Mouse (Mus musculus) fat pad, adult 2 months (tissue): ENCODE data around the gene Zfp787.
A peak's percentile ranks its signal among the peaks of the same experiment; 100 is the strongest.
"Not testable (repeated sequence)": the region's sequence is repeated elsewhere in the genome, so short reads cannot be mapped to it uniquely, and the experiment has no call there.

Experiments
- DNase-seq: peaks from one replicate; pipeline ENCODE4 v3.0.0-alpha.2; 2011; ENCODE audit warnings: low read depth, low spot score; ENCODE audit errors: extremely low read depth

Gene Zfp787

DNA sequence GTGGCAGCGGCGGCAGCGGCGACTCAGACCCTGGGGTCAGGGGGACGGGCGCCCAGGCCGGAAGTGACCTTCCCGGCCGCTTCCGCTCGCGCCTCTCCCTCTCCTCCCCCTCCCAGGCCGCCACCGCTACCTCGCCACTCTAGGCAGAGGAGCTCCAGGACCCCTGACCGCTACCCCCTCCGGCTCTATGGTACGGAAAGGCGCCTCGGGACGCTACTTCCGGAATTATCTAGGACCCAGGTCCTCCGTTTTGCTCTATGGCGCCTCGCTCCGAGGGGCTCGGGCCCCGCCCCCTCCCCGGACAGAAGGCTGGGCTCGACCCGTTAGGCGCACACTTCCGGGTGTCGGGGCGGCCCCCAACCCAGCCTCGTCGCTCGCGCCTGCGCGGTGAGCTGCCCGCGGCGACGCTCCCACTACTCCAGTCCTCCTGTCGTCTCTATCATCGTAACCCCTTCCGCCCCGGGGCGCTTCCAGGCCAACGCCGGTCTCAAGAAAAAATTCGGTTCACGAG, at the start of gene Zfp787:
TSS of gene Zfp787 (minus strand) at position 97 of the 511 bp plus-strand sequence.
- DNase-seq: no peak

DNA sequence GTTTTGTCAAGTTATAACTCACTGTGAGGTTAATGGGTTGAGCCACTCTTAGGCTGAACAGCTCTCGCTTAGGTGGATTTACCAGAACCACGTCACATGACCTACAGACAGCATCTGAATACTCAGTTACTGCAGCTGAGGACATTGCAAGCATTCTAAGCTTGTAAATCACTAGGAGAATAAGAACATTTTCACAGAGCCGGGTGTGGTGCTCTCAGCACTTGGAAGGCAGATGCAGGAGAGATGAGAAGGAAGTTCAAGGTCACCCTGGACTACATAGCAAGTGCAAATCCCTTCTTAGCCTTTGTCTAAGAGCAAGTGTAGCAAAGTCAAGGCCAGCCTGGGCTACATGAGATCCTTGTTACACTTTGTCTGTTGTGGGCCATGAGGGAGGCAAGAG, 48.4 kb upstream of the Zfp787 start:
- no peak for DNase-seq

DNA sequence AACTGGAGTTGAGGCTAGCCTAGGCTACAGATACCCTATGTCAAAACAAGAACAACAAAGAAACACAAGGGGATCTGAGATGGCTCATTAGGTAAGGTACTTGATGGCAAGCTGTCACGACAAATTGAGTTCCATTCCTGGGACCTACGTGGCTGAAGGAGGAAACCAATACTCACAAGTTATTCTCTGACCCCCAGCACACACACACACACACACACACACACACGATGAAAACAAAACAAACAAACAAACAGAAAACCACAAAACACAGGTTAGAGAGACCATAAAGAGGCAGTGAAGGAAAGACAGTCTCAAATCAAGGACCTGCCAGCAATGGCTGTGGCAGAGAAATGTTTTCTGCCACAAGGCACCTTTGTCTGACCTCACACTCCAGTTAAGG, 41.0 kb upstream of the Zfp787 start, which contains the start of gene Galp:
TSS of gene Galp (plus strand) at position 301 of the 400 bp plus-strand sequence.
- no peak for DNase-seq

DNA sequence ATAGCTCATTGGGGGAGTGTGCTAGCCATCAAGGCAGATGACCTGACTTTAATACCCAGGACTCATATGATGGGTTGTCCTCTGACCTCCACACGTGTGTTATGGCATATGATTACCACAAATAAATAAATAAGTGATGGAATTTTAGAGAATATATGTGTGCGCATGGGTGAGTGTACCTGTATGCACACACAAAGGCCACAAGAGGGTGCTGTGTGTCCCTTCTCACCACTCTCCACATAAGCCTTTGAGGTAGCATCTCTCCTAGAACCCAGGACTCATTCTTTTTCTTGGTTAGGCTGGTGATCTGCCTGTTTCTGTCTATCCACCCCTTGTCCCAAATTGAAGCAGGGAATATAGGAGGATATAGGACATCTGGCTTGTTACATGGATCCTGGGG, 40.0 kb upstream of the Zfp787 start:
- no peak for DNase-seq

DNA sequence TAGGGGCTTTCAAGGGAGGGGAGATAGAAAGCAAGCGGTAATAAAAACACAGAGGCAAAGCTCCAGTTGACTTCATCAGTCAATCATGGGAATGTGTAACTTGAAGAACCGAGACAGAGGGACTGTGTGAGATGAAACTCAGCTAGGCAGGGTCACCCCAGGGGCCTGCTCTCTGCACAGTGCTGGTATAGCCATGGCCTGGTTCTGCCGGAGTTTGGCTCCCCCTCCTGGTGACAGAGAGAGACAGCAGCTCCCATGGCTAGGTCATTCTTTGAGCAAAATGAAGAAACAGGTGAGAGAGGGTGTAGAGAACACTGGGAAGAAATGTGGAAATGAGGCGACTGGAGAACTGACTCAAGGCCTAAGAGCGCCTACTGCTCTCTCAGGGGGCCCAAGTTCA, 38.3 kb upstream of the Zfp787 start:
- no peak for DNase-seq

DNA sequence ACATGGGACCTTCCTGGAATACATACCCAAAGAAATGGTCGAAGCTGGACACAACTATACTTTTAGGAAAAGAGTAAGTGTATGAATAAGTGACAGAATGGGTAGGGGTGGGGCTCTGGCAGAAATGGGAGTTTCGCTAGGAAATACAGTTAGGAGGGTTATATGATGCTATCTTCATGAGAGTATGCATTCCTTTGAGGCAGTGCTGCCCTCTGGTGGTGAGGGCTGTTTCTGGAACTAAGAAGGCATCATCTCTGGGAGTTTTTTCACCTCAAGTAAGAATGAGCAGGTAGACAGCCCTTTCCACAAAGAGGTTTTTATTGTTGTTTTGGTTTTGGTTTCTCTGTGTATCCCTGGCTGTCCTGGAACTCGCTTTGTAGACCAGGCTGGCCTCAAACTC, 35.6 kb upstream of the Zfp787 start:
- DNase-seq: no peak

DNA sequence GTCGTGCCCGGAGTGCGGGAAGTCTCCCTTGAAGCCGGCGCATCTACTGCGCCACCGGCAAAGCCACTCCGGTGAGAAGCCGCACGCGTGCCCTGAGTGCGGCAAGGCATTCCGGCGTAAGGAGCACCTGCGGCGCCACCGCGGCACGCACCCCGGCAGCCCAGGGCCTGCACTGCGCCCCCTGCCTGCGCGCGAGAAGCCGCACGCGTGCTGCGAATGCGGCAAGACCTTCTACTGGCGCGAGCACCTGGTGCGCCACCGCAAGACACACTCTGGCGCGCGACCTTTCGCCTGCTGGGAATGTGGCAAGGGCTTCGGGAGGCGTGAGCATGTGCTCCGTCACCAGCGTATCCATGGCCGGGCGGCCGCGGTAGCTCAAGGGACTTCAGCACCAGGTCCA, 33.7 kb upstream of the Zfp787 start:
- DNase-seq: no peak

DNA sequence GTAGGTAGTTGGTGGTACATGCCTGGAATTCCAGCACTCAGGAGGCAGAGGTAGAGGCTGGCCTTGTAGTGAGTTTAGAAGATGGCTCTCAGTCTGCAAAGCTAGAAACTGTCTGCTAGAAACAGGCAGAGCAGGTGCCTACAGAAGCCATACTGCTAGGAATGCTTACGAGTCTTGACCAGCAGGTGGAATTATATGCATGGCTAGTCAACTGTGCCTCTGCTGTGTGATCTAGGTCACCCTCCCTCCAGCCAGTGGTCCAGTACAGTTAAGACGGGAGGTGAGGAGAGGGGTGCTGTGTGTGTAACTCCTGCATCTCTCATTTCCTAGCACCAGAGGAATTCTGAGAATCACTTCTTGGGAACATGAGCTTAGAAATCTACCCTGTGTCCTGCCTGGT, 31.0 kb upstream of the Zfp787 start:
- no peak for DNase-seq

DNA sequence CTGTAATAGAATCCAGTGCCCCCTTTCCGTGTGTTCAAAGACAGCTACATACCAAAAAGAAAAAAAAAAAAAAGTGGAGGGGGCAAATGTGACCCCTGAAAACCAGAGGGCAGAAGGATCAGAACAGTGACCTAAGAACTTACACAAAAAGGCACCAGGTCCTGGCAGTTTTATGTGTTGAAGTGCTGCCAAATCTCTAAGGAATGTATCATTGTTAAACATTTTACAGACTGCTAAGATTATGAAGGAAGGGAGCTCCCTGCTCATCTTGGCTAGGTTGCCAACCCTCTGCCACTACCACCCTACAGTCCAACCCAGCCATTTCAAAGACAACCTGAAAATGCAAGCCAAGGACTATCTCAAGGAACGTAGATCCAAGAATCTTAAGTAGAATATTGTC, 30.4 kb upstream of the Zfp787 start:
- no peak for DNase-seq

DNA sequence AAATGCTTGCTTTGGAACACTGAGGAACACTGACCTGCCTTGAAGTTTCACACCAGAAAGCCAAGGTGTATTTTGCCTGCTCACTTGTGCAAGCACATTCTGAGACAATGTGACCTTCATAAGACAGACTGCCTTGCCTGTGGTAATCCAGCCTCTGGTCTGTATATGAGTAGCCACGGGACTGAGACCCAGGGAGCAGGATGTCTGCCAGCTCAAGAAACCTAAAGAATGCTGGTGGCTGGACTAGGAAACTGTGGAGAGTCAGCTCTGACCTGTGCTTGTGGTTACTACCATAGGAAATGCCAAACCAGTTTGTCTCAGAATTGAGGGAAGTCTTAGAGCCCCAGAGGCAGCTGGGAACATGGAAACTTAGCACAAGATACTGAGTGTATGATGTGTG, 29.6 kb upstream of the Zfp787 start:
- no peak for DNase-seq

DNA sequence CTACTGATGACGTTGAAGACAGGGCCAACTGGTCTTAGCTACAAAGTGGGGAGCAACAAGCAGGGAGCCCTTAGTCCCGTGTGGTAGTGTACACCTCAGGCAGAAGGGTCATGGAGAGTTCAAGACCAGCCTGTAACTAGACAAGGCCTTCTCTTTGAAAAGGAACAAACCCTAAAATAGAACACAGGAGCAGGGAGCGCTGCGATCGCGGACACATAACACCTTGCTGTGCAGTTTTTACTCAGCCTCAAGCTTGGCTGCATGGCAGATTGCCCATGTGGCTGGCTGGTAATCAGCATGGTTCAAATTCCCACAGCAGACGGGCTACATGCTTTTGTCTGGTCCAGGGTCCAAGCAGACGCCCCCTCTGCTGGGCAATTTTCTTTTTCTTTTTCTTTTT, 28.7 kb upstream of the Zfp787 start:
- DNase-seq: no peak

DNA sequence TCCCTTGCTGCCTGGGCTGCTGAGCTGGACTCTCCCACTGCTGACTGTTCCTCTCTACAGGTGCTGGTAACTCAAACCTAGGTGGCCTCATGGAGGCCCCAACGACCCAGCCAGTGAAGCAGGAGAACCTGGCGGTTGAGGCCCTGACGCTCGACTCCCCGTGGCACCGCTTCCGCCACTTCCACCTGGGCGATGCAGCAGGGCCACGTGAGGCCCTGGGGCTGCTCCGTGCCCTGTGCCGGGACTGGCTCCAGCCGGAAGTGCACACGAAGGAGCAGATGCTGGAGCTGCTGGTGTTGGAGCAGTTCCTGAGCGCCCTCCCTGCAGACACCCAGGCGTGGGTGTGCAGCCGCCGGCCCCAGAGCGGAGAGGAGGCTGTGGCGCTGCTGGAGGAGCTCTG, 28.0 kb upstream of the Zfp787 start:
- no peak for DNase-seq

DNA sequence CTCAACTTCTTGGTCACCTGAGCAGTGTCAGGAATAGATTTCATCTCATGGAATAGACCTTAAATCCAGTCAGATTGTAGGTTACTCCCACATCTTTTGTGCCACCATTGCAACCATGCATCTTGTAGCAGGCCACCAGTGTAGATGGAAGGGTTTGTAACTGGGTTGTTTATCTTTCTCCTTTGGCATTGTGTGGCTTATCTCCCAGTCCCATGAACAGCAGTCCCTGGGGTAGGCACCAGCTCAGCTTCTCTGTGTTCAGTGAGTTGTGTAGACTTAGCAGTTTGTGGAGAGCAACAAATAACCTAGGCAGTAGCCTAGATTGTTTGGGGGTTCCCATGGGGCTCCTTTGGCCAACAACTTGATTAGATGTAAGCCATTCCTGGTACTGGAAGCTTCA, 27.1 kb upstream of the Zfp787 start:
- DNase-seq: no peak

DNA sequence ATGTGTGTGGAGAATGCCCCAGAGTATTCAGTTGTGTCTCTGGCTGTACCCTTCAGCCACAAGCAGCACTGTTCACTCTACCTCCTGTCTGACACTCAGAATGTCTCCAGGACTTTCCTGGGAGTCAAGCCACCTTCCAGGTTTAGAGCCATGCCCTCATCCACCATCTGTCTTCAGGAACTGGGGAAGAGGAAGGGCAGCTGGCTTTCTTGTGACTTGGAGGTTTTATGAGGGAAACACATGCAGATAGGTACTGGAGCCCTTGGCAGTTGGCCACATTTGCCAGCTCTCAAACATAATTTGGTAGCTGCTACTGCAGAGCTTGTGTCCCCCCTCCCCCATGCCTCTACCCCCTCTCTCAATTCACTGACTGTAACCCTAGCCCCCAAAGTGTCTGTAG, 23.2 kb upstream of the Zfp787 start:
- DNase-seq: no peak

DNA sequence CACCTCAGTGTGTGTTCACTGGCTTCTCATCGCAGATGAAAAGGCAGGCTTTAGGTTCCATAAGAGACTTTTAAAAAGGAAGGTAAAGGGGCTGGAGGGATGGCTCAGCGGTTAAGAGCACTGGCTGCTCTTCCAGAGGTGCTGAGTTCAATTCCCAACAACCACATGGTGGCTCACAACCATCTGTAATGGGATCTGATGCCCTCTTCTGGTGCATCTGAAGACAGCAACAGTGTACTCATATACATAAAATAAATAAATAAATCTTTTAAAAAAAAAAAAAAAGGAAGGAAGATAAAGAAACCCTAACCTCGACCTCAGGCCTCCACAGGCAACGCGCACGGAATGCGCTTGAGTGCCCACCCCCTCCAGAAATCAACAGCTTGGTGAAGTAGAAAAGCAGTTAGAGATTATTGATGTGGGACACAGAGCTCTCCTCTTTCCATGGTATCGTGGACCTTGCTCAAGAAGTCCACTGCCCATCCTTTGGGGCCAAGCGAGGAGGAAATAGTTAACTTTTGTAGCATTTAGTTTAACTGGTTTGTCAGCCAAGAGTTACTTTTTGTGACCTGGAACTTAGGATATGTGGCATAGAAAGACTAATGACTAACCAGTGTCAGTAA, 18.7 kb upstream of the Zfp787 start:
- not testable (repeated sequence) for DNase-seq

DNA sequence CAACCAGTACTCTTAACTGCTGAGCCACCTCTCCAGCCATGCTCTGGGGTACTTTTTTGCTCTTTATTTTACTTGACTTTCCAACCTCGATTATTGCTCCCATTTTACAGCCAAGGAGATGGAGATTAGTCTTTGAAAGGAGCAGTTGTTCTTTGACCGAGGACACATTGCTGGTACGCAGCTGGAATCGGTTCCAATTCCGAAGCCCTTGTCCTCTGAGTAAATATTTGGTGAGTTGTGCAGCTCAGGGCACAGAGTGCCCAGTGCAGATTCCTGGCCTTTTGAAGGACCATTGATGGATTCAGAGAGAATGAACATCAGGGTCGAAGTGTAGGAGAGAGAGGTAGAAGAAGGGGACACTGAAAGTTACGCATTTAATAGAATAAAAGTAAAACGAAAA, 18.1 kb upstream of the Zfp787 start:
- no peak for DNase-seq

DNA sequence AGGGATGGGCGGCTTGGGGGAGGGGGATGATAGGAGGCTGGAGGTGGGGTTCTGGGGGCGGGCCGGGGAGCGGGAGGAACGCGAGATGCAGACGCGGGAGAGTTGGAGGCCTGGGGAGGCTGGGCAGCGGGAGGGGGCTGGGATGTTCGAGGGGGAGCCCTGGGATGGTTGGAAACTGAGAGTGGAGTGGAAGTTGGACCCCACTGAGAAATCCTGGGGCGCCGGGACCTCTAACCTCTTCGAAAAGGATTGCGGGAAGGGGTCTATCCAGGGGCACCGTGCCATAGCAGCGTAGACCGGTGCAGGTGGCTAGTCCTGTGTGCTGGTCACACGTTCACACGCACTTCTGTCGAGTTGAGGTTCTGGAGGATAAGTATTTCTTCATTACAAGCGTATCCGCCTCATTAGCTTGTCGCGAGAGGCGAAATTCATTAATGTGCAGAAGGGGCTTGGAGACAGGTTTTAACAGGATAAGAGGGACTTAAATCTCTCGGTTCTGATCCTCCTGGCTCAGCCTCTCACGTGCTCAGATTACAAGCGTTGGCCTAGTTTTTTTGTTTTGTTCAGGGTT, 17.0 kb upstream of the Zfp787 start:
- DNase-seq: no peak

DNA sequence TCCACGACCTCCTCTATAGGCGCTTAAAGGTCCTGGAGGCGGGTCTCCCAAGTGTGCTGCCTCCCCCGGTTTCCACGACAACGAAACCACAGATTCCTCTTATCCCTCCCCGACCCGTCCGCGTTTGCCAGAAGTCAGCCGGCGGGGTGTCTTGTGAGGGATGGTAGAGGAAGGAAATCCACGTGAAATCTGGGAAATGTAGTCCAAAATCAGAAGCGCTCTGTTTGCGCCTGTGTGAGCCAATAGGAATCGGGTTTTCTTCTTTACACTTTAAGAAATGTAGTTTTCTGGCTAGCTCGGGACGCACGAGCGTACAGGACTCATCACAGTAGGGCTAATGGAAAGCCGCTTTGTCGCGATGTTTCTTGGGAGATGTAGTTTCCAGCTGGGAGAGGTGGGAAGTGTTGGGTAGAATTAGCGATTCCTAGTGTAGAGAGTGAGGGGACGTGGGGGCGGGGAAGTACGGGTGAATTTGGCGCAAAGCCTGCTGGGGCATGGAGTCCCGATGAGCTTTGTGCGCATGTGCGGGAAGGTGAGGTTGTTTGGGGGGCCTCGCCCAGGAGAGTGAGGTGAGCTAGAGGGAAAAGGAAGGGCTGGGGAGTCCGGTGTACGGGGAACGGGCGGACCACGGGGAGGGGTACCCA, 16.3 kb upstream of the Zfp787 start, which contains the start of gene Zfp444:
TSS of gene Zfp444 (plus strand) at position 221 of the 644 bp plus-strand sequence.
- peak; percentile 87 for DNase-seq

DNA sequence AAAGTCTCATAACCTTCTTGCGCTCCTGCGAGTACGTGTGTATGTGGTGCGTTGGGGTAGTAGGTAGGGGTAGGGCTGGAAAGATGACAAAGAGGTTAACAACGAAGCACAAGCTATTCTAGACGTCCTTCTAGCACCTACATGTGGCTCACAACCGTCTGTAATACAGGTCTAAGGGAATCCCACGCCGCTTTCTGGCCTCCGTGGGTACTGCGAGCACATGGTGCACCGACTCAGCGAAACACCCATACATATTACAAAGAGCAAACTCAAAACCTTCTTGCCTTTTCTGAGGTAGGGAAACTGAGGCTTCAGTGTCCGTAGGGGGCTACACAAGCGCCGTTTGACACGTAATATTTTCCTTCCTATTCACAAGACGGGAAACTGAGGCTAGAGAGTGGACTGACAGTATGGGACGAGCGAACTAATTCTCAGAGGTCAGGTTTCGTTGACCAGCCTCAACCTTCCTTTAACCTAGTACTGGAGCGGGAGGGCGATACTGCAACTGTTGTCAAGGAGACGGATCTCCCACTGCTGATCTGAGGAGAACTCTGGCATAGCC, 15.7 kb upstream of the Zfp787 start:
- no peak for DNase-seq

DNA sequence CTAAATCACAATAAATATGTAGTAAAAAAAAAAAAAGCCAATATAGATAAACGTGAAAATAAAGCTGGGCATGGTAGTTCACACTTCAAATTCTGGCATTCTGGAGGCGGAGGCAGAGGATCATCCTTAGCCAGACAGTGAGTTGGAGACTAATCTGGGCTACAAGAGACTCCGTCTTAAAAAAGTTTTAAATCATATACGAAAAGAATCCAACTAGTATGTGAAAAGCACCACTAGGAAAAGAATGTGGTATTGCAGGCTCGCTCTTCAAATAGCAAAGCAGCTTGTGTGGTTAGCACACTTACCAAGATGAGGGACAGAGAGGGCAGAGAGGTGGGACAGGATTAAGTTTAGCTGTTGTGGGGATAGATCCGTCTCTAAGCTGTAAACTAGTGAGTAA, 15.1 kb upstream of the Zfp787 start:
- no peak for DNase-seq

DNA sequence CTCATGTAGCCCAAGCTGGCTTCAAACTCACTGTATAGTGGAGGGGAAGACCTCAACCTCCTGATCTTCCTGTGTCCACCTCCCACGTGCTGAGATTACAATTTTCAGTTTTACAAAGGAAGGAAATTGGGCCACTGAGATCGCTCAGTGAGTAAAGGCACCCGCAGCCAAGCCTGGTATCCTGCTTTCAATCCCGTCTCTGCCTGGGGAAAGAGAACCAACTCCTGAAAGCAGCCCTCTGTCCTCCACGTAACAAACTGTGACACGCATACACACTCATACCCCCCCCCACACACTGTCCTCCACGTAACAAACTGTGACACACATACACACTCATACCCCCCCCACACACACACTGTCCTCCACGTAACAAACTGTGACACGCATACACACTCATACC, 14.6 kb upstream of the Zfp787 start:
- DNase-seq: no peak

DNA sequence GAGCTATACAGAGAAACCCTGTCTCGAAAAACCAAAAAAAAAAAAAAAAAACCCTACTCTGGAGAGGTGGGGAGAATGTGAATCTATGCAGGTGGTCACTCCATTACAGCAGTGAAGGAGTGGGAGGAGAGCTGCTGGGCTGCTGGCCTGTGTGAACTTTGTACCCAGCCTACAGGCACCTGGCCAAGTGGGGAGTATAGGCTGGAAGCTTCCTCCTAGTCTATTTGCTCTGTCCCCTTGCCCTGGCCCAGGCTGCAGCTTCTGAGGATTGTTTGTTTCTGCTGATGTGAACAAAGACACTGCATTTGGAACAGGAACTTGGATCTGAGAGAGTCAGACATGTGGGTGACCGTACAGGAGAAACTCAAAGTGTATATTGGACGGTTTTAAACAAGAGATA, 13.6 kb upstream of the Zfp787 start:
- no peak for DNase-seq
